Mouse (Mus musculus) left cerebral cortex, postnatal 4 days (tissue): ENCODE measurements around the gene Bsn. TPM values are rescaled to one million over a fixed set of nuclear protein-coding genes. Genes with fewer than 3 reads are reported as not detected.

Experiments
- DNase-seq: peaks from one replicate; pipeline ENCODE4 v3.0.0-alpha.2; 2022
- intact Hi-C: fragments of 180-260 bp; cut with DNase I; formaldehyde crosslinking; loops from one replicate; pipeline ENCODE4 v1.15.1; 2025
- total RNA-seq, 2 experiments: library from RNA; stranded (reverse); gene quantifications; 2 replicates each; pipeline ENCODE4 v1.2.3; 2021

The Bsn gene
- total RNA-seq, 2 experiments from 2014 or later = 70.4 to 74.5 TPM

DNA sequence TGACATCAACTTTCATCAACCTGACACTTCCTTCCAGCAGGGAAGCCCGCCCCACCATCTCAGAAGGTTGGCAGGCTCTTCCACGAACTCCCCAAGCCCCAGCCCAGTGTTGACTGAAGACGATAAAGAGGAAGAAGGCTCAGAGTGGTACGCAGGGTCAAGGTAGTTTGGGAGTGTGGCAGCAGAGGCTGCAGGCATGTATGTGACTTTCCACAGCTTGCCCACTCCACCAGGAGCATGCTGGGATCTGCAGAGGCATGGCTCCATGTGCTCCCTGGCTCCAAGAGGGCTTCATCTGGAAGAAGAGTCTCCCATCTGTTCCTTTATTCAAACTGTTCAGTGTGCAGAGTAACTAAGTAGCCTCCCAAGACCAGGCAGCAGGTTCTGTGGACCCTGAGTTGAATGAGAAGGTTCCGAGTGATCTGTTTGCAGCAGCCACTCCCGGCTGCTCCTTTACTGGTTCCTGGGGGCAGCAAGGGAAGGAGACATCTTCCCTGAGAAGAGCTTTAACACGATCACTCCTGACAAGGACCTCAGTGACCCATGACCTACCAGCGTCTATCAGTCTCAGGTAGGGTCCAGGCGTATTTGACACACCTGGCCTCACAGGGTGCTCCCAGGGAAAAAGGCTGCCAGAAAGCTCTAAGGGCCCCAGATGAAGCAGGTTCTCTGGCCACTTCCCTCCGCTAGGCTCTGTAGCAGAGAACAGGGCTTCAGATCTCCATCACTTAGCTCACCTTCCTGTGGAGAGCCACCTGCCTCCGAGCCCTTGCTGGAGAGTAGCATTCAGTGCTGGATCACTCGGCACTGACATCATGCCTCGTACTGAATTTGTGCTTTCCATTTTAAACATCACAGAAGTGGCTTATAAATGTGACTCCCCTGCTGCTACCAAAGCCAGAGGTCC lies 60.9 kb downstream of the Bsn start:
- intact Hi-C loops = no loop called here
- DNase-seq = no peak

- no peak for DNase-seq
- intact Hi-C loops = no loop called here
These were observed 61.9 kb downstream of the Bsn start for GRCm38 (mm10) chr9:108128248-108128647.

- intact Hi-C loops = no loop called here
- no peak for DNase-seq
These were observed 63.6 kb downstream of the Bsn start for GRCm38 (mm10) chr9:108126436-108127180.

GRCm38 (mm10) chr9:108125731-108126130 lies 64.5 kb downstream of the Bsn start:
- peak; percentile 68 for DNase-seq
- intact Hi-C loops = no loop called here

DNA sequence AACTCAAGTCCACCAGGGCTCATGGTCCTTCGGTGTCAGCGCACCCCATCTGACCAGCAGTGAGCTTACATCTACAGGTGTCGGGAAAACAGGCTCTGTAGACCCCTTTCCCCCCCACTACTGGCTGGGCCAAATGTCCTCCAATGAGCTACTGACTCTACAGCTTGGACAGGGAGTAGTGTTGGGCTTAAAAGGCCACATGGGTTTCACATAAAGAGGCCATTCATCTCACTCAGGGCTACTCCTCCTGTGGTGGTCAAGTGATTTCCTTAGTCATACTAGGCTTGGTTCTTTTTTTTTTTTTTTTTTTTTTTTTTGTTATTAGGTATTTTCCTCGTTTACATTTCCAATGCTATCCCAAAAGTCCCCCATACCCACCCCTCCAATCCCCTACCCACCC lies 66.3 kb downstream of the Bsn start:
- DNase-seq = no peak
- intact Hi-C loops = no loop called here

GRCm38 (mm10) chr9:108121170-108121969 lies 68.8 kb downstream of the Bsn start:
- intact Hi-C loops = no loop called here
- no peak for DNase-seq

- intact Hi-C loops = no loop called here
- DNase-seq = no peak
These were observed 69.5 kb downstream of the Bsn start for GRCm38 (mm10) chr9:108120671-108121070.

DNA sequence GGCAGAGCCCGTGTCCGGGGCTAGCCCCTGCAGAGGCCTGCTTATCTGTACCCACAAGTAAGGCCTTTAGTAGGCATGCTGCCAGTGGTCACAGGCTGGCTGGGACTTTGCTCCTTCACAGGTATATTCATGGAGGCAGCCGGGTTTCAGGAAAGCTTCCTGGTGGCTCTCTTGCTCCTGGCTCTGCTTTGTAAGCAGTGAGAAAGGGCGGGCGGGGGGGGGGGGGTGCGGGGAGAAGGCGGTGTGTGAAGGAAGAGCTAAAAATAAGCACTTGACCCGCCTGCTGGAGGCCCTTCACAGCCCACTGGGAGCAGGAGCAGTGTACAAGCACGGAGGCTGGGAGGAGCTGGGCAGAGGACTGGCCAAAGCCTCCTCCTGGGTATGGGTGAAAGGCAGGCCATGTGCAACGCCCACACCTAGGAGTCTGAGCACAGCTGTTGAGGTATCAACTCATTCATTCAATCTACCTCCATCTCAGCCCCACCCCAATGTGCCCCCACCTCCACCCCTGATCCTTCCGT lies 70.2 kb downstream of the Bsn start:
- intact Hi-C loops = no loop called here
- no peak for DNase-seq

GRCm38 (mm10) chr9:108117143-108117542 lies 73.0 kb downstream of the Bsn start:
- intact Hi-C loops = no loop called here
- no peak for DNase-seq

DNA sequence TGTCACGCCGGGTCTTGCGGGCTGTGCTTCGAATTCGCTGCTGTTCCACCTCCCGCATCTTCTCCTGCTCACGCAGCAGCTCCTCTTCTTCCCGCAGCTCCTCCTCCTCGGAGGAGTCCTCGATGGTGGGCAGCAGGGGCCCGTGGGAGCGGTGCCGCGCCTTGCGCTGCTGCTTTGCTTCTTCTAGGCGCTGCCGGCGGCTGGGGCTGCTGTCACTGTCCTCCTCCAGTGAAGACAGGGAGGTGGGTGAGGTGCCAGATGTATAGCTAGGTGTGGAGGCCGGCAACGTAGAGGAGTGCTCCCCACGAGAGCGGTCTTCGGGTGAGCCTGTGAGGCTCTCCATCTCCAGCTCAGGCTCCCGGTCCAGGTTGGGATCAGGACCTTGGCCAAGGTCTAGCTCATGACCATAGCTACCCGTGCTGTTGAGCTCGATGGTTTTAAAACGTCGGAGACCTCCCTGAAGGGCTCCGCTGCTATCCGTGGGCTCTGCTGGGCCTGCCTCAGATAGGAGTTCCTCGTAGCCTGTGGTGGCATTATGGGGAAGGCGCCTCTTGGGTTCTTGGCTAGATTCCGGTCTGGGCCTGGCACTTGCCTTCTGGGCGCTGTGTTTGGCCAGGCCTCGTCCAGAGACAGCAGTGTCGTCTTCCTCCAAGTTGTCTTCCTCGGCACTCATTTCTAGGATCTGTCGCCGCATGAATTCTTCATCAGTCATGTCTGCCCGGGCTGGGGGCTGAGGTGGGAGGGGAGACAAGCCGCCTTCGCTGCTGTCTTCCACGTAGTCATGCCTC lies 74.7 kb downstream of the Bsn start:
- no peak for DNase-seq
- intact Hi-C loops = no loop called here

GRCm38 (mm10) chr9:108112719-108113340 lies 77.4 kb downstream of the Bsn start:
- DNase-seq = no peak
- intact Hi-C loops = no loop called here

GRCm38 (mm10) chr9:108111593-108112121 lies 78.5 kb downstream of the Bsn start:
- intact Hi-C loops = no loop called here
- DNase-seq = no peak

GRCm38 (mm10) chr9:108111101-108111592 lies 79.0 kb downstream of the Bsn start:
- no peak for DNase-seq
- intact Hi-C loops = no loop called here

DNA sequence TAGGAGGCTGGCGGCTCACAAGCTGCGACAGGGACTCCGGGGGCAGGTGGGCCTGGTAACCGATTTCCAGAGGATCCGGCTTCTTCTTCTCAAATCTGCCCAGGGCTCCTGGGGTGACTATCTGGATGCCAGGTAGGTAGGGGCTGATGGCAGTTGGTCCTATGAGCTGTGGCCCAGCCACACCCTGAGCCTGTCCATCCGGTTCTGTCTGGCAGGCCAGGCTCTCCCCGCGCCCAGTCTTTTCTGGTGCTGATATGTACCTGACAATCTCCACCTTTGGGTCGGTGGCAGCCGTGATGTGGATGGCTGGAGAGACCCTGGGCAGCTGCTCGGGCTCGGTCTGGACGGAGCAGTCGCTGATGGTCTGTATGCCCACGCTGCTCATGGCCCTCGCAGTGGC lies 80.0 kb downstream of the Bsn start:
- intact Hi-C loops = no loop called here
- DNase-seq = no peak

- no peak for DNase-seq
- intact Hi-C loops = no loop called here
These were observed 82.3 kb downstream of the Bsn start for GRCm38 (mm10) chr9:108107867-108108266.

DNA sequence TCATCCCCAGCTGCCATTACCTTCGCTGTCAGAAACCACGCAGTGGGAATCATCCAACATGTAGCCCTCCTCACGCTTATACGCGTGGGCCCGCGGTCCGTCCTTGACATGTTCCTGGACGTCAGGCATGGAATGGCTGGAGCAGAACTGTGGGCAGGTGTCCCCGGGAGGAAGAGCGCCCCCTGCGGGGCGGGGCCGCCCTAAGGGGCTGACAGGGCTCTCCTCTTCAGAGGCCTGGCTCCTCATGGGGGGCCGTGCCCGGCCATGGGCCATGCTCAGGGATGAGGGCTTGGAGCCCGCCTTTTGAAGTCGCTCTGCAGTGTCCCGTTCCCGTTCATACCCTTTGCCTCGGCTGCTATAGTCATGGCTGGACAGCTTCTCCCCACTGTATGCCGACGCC lies 84.1 kb downstream of the Bsn start:
- intact Hi-C loops = no loop called here
- no peak for DNase-seq

DNA sequence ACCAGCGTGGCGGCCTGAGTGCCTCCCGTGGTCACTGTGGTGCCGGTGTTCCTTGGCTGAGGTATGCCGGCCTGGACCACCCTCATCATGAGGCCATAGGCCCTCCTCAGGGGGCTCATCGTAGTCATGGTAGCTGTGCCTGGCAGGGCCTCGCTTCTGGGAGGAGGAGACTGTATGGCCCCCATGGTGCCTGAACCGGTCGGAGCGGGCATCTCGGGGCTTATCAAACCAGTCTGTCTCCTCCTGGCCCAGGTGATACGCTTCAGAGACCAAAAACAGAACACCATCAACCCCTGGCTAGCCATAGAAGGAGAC lies 84.7 kb downstream of the Bsn start:
- intact Hi-C loops = no loop called here
- no peak for DNase-seq

DNA sequence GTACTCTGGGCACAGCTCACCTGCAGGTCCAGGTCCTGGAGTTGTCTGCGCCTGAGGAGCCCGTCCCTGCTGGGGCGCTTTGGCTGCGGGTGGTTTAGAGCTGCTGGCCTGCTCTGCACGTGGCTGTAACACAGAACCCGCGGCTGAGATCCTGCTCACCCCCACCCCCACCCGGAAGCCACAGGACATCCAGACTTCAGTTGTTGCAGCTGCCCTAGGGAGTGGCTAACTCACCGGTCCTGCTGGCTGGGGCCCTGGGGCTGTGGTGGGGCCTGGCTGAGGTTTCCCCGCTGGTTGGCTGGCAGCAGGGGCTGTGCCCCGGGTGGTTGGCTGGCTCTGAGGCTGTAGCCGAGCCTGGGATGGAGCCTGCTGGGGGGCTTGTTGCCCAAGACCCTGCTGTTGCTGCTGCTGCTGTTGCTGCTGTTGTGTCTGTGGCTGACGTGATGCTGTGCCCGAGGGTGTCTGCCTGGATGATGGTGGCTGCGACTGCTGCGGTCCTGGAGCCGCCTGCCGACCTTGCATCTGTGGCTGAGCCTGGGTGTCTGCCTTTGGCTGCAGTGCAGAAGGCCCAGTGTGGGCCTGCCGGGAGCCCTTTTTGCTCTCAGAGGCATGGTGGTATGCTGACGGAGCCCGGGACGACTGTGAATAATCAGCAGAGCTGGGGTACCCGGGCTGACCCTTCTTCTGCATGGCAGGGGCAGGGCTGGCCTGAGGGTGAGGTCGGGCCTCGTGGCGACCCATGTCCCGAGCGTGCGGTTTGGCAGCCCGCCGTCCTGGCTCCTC lies 85.2 kb downstream of the Bsn start:
- peak; percentile 57 for DNase-seq
- intact Hi-C loops = no loop called here

GRCm38 (mm10) chr9:108099619-108100018 lies 90.6 kb downstream of the Bsn start:
- DNase-seq = peak; percentile 58
- intact Hi-C loops = loop anchor here (5.0 kb wide), 1 partner anchor 103 kb away; no protein-coding TSS in a partner anchor
